Mouse (Mus musculus): ENCODE measurements at regions not wholly inside any gene's neighbourhood (a gene's known extent, or its start where the extent isn't known, plus 50 kb on each side); places are given as distances from the start of the nearest gene placed in this dataset.
A peak's percentile ranks its signal among the peaks of the same experiment; 100 is the strongest.

GRCm38 (mm10) chr8:7489948-7490347 lies 1171.1 kb downstream of the Efnb2 start:
- no peaks in the 10 kb centered on the region for H3K27me3 ChIP-seq (replicated peaks; ENCODE audit: control insufficient read depth, insufficient read depth, low read length)
- 87% methylated on average over 1 of the region's 1 CpGs for WGBS
- ATAC-seq: no peak
- no peaks in the 10 kb centered on the region for H3K36me3 ChIP-seq (ENCODE audit: control insufficient read depth, insufficient read depth)
- no peaks in the 10 kb centered on the region for H3K4me1 ChIP-seq (replicated peaks; ENCODE audit: control insufficient read depth, insufficient read depth, low read length)
- no peak overlapping the region for H3K9ac ChIP-seq (replicated peaks; ENCODE audit: low read depth, low read length)
- H3K4me2 ChIP-seq (ENCODE audit: low read length): no peak overlapping the region
- H3K27ac ChIP-seq (ENCODE audit: low read length): no peak overlapping the region
- H3K4me3 ChIP-seq (replicated peaks; ENCODE audit: low read length): no peak overlapping the region
- no peaks in the 10 kb centered on the region for H3K9me3 ChIP-seq (ENCODE audit: control insufficient read depth, low read length)

- Histone ChIP-seq H3K4me2 (ENCODE audit: low read length) (no peak overlapping the region), H3K4me1 (replicated peaks; ENCODE audit: control insufficient read depth, insufficient read depth, low read length) (no peaks in the 10 kb centered on the region), H3K36me3 (ENCODE audit: control insufficient read depth, insufficient read depth) (no peaks in the 10 kb centered on the region), H3K27me3 (replicated peaks; ENCODE audit: control insufficient read depth, insufficient read depth, low read length) (no peaks in the 10 kb centered on the region), H3K9me3 (ENCODE audit: control insufficient read depth, low read length) (no peaks in the 10 kb centered on the region), H3K9ac (replicated peaks; ENCODE audit: low read depth, low read length) (no peak overlapping the region), H3K4me3 (replicated peaks; ENCODE audit: low read length) (no peak overlapping the region), H3K27ac (ENCODE audit: low read length) (no peak overlapping the region)
- WGBS: 72% methylated on average over 7 of the region's 7 CpGs
- no peak for ATAC-seq
These were observed 1188.8 kb downstream of the Efnb2 start for GRCm38 (mm10) chr8:7472153-7472796.

GRCm38 (mm10) chr8:7469261-7469660 lies 1191.8 kb downstream of the Efnb2 start:
- no peaks in the 10 kb centered on the region for H3K4me1 ChIP-seq (replicated peaks; ENCODE audit: control insufficient read depth, insufficient read depth, low read length)
- no peak overlapping the region for H3K27ac ChIP-seq (ENCODE audit: low read length)
- no peak overlapping the region for H3K9ac ChIP-seq (replicated peaks; ENCODE audit: low read depth, low read length)
- 65% methylated on average over 4 of the region's 4 CpGs for WGBS
- no peak overlapping the region for H3K4me3 ChIP-seq (replicated peaks; ENCODE audit: low read length)
- no peaks in the 10 kb centered on the region for H3K9me3 ChIP-seq (ENCODE audit: control insufficient read depth, low read length)
- no peak overlapping the region for H3K4me2 ChIP-seq (ENCODE audit: low read length)
- no peak for ATAC-seq
- H3K36me3 ChIP-seq (ENCODE audit: control insufficient read depth, insufficient read depth): no peaks in the 10 kb centered on the region
- H3K27me3 ChIP-seq (replicated peaks; ENCODE audit: control insufficient read depth, insufficient read depth, low read length): no peaks in the 10 kb centered on the region

- ATAC-seq: peak; percentile 64; the same call in 1 of the 2 replicates
- Histone ChIP-seq H3K4me1 (replicated peaks; ENCODE audit: control insufficient read depth, insufficient read depth, low read length) (no peaks in the 10 kb centered on the region), H3K4me2 (ENCODE audit: low read length) (no peak overlapping the region), H3K27me3 (replicated peaks; ENCODE audit: control insufficient read depth, insufficient read depth, low read length) (no peaks in the 10 kb centered on the region), H3K36me3 (ENCODE audit: control insufficient read depth, insufficient read depth) (no peaks in the 10 kb centered on the region), H3K9ac (replicated peaks; ENCODE audit: low read depth, low read length) (no peak overlapping the region), H3K4me3 (replicated peaks; ENCODE audit: low read length) (no peak overlapping the region), H3K27ac (ENCODE audit: low read length) (no peak overlapping the region), H3K9me3 (ENCODE audit: control insufficient read depth, low read length) (no peaks in the 10 kb centered on the region)
- 67% methylated on average over 1 of the region's 1 CpGs for WGBS
These were observed 1198.2 kb downstream of the Efnb2 start for GRCm38 (mm10) chr8:7462798-7463197.

- Histone ChIP-seq H3K27ac (ENCODE audit: low read length) (no peak overlapping the region), H3K4me3 (replicated peaks; ENCODE audit: low read length) (no peak overlapping the region), H3K36me3 (ENCODE audit: control insufficient read depth, insufficient read depth) (no peaks in the 10 kb centered on the region), H3K9me3 (ENCODE audit: control insufficient read depth, low read length) (no peaks in the 10 kb centered on the region), H3K4me1 (replicated peaks; ENCODE audit: control insufficient read depth, insufficient read depth, low read length) (0 out of 2 replicates have a peak, but pooled peaks cover 2% of the 10 kb centered on the region), H3K27me3 (replicated peaks; ENCODE audit: control insufficient read depth, insufficient read depth, low read length) (no peaks in the 10 kb centered on the region), H3K9ac (replicated peaks; ENCODE audit: low read depth, low read length) (no peak overlapping the region), H3K4me2 (ENCODE audit: low read length) (no peak overlapping the region)
- no peak for ATAC-seq
These were observed 1211.7 kb downstream of the Efnb2 start for GRCm38 (mm10) chr8:7449361-7449760.

- no peak overlapping the region for H3K9ac ChIP-seq (replicated peaks; ENCODE audit: low read depth, low read length)
- no peaks in the 10 kb centered on the region for H3K9me3 ChIP-seq (ENCODE audit: control insufficient read depth, low read length)
- ATAC-seq: no peak
- no peaks in the 10 kb centered on the region for H3K4me1 ChIP-seq (replicated peaks; ENCODE audit: control insufficient read depth, insufficient read depth, low read length)
- no peaks in the 10 kb centered on the region for H3K36me3 ChIP-seq (ENCODE audit: control insufficient read depth, insufficient read depth)
- WGBS: 42% methylated on average over 1 of the region's 1 CpGs
- no peaks in the 10 kb centered on the region for H3K27me3 ChIP-seq (replicated peaks; ENCODE audit: control insufficient read depth, insufficient read depth, low read length)
- no peak overlapping the region for H3K27ac ChIP-seq (ENCODE audit: low read length)
- H3K4me2 ChIP-seq (ENCODE audit: low read length): no peak overlapping the region
- H3K4me3 ChIP-seq (replicated peaks; ENCODE audit: low read length): no peak overlapping the region
These were observed 1214.0 kb downstream of the Efnb2 start for GRCm38 (mm10) chr8:7447026-7447425.

GRCm38 (mm10) chr8:7440829-7441228 lies 1220.2 kb downstream of the Efnb2 start:
- H3K27ac ChIP-seq (ENCODE audit: low read length): 0 out of 2 replicates have a peak overlapping the region, but pooled peaks have one; percentile 50

GRCm38 (mm10) chr8:7440278-7440684 lies 1220.8 kb downstream of the Efnb2 start:
- no peaks in the 10 kb centered on the region for H3K9me3 ChIP-seq (ENCODE audit: control insufficient read depth, low read length)
- peaks cover 5% of the 10 kb centered on the region for H3K4me1 ChIP-seq (replicated peaks; ENCODE audit: control insufficient read depth, insufficient read depth, low read length)
- H3K4me2 ChIP-seq (ENCODE audit: low read length): peak overlapping the region; percentile 29; the same call in 1 of the 2 replicates
- H3K36me3 ChIP-seq (ENCODE audit: control insufficient read depth, insufficient read depth): no peaks in the 10 kb centered on the region
- H3K27ac ChIP-seq (ENCODE audit: low read length): peak overlapping the region; percentile 69
- WGBS: under 1% methylated on average over 4 of the region's 4 CpGs
- no peak overlapping the region for H3K4me3 ChIP-seq (replicated peaks; ENCODE audit: low read length)
- no peak overlapping the region for H3K9ac ChIP-seq (replicated peaks; ENCODE audit: low read depth, low read length)
- H3K27me3 ChIP-seq (replicated peaks; ENCODE audit: control insufficient read depth, insufficient read depth, low read length): no peaks in the 10 kb centered on the region
- peak; percentile 98 for ATAC-seq

More at GRCm38 (mm10) chr8:7440829-7441228, 1220.2 kb downstream of the Efnb2 start:
- H3K9me3 ChIP-seq (ENCODE audit: control insufficient read depth, low read length): no peaks in the 10 kb centered on the region
- peaks cover 5% of the 10 kb centered on the region for H3K4me1 ChIP-seq (replicated peaks; ENCODE audit: control insufficient read depth, insufficient read depth, low read length)
- H3K27me3 ChIP-seq (replicated peaks; ENCODE audit: control insufficient read depth, insufficient read depth, low read length): no peaks in the 10 kb centered on the region
- H3K9ac ChIP-seq (replicated peaks; ENCODE audit: low read depth, low read length): no peak overlapping the region
- no peak overlapping the region for H3K4me2 ChIP-seq (ENCODE audit: low read length)
- no peaks in the 10 kb centered on the region for H3K36me3 ChIP-seq (ENCODE audit: control insufficient read depth, insufficient read depth)
- ATAC-seq: no peak
- H3K4me3 ChIP-seq (replicated peaks; ENCODE audit: low read length): no peak overlapping the region

- H3K4me1 ChIP-seq (replicated peaks; ENCODE audit: control insufficient read depth, insufficient read depth, low read length): peaks cover 5% of the 10 kb centered on the region
- WGBS: 8% methylated on average over 3 of the region's 3 CpGs
- H3K27me3 ChIP-seq (replicated peaks; ENCODE audit: control insufficient read depth, insufficient read depth, low read length): no peaks in the 10 kb centered on the region
- H3K27ac ChIP-seq (ENCODE audit: low read length): peak overlapping the region; percentile 69
- H3K36me3 ChIP-seq (ENCODE audit: control insufficient read depth, insufficient read depth): no peaks in the 10 kb centered on the region
- no peak overlapping the region for H3K9ac ChIP-seq (replicated peaks; ENCODE audit: low read depth, low read length)
- no peaks in the 10 kb centered on the region for H3K9me3 ChIP-seq (ENCODE audit: control insufficient read depth, low read length)
- peak; percentile 18; the same call in 1 of the 2 replicates for ATAC-seq
- no peak overlapping the region for H3K4me3 ChIP-seq (replicated peaks; ENCODE audit: low read length)
- H3K4me2 ChIP-seq (ENCODE audit: low read length): no peak overlapping the region
These were observed 1221.2 kb downstream of the Efnb2 start for GRCm38 (mm10) chr8:7439869-7440268.

- no peak overlapping the region for H3K9ac ChIP-seq (replicated peaks; ENCODE audit: low read depth, low read length)
- H3K27me3 ChIP-seq (replicated peaks; ENCODE audit: control insufficient read depth, insufficient read depth, low read length): no peaks in the 10 kb centered on the region
- H3K4me2 ChIP-seq (ENCODE audit: low read length): no peak overlapping the region
- no peaks in the 10 kb centered on the region for H3K9me3 ChIP-seq (ENCODE audit: control insufficient read depth, low read length)
- no peaks in the 10 kb centered on the region for H3K4me1 ChIP-seq (replicated peaks; ENCODE audit: control insufficient read depth, insufficient read depth, low read length)
- H3K36me3 ChIP-seq (ENCODE audit: control insufficient read depth, insufficient read depth): no peaks in the 10 kb centered on the region
- H3K4me3 ChIP-seq (replicated peaks; ENCODE audit: low read length): no peak overlapping the region
- ATAC-seq: no peak
- no peak overlapping the region for H3K27ac ChIP-seq (ENCODE audit: low read length)
These were observed 1230.6 kb downstream of the Efnb2 start for GRCm38 (mm10) chr8:7430482-7430881.
